Mouse (Mus musculus): Measurements from ENCODE around the gene Smarca2. TPM values are rescaled to one million over a fixed set of nuclear protein-coding genes. Genes with fewer than 3 reads are reported as not detected.

Smarca2 gene
- total RNA-seq, 2 experiments from 2014 or later = 280 to 296 TPM

GRCm38 (mm10) chr19:26804401-26804800, 199.6 kb downstream of the Smarca2 start:
- intact Hi-C loops (cut with DNase I) = no loop called here
- no peak overlapping the region for H3K27ac ChIP-seq
- DNase-seq (ENCODE audit: extremely low spot score in 1 of 2, low spot score in 2 of 2) = no peak

DNA sequence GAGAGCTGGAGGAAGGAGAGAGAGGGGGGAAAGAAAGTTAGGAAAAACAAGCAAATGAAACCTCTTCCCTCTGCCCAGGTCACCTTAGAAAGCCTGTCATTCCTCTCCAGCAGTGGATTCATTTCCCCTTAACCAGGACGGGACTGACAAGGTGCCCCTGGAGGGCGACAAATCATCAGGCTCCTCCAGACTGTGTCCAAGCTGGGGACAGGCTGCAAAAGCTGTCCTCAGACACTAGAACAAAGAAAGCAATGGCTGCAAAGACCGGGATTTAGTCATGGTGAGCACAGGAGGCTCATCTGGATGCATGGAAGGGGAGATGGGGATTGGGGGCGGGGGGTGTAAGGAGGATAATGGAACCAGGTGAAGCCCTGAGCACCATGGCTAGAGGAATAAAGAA, 209.8 kb downstream of the Smarca2 start:
- TF ChIP-seq CTCF (IDR thresholded peaks at IDR 0.05) = peak; percentile 9; the same call in 1 of the 2 replicates
- DNase-seq (ENCODE audit: extremely low spot score in 1 of 2, low spot score in 2 of 2) = no peak
- H3K4me3 ChIP-seq = no peak overlapping the region
- intact Hi-C loops (cut with DNase I) = no loop called here
- no peak overlapping the region for H3K27ac ChIP-seq

More at GRCm38 (mm10) chr19:26804401-26804800, 199.6 kb downstream of the Smarca2 start:
- TF ChIP-seq CTCF (IDR thresholded peaks at IDR 0.05) = no peak
- no peak overlapping the region for H3K4me3 ChIP-seq

DNA sequence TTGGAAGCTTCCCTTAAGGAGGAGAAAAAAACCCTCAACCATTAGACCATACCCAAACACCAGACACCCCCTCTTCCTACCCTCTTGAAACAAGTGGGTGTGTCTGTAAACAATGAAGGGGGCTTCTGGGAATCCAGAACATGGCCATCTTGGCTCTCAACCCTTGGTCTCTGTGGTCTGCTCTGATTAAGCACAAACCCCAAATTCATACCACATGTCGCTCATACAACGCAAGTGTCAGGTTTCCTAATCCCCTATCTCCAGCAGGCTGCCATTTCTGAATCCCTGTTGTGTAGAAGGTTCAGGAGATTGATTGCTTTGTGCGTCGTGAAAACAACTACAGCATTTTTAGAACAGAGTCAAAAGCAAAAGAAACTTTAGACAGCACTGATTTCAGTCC, 213.1 kb downstream of the Smarca2 start:
- H3K4me3 ChIP-seq = no peak overlapping the region
- DNase-seq (ENCODE audit: extremely low spot score in 1 of 2, low spot score in 2 of 2) = no peak
- intact Hi-C loops (cut with DNase I) = no loop called here
- no peak overlapping the region for H3K27ac ChIP-seq
- no peak for TF ChIP-seq CTCF (IDR thresholded peaks at IDR 0.05)
